Mouse (Mus musculus) gastrocnemius, adult 18-20 months (tissue): ENCODE measurements around the gene Rxfp2. TPM values are rescaled to one million over a fixed set of nuclear protein-coding genes. Genes with fewer than 3 reads are reported as not detected.

Experiments
- DNase-seq: peaks from one replicate; pipeline ENCODE4 v3.0.0; 2021; ENCODE audit warnings: low spot score
- total RNA-seq, 2 experiments: library from RNA; stranded (reverse); gene quantifications; 2 replicates each; pipeline ENCODE4 v1.2.3; 2021

Rxfp2 gene
- total RNA-seq, 2 experiments from 2014 or later: not detected

DNA sequence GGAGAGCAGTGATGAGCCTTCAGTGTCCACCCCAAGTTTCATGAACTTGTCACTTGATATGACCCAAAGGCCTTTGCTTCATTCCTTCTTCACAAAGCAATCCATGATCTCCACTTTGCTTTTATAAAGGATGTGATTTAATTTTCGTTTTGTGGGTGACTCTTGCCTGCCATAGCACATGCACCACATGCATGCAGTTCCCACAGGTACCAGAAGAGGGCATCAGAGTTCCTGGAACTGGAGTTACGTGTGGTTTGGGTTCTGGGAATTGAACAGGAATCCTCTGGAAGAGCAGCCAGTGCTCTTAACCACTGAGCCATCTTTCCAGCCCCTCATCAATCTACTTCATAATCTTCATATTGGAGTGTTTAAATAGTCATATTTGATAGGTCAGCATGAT is 26.1 kb downstream of the Rxfp2 start:
- no peak for DNase-seq

DNA sequence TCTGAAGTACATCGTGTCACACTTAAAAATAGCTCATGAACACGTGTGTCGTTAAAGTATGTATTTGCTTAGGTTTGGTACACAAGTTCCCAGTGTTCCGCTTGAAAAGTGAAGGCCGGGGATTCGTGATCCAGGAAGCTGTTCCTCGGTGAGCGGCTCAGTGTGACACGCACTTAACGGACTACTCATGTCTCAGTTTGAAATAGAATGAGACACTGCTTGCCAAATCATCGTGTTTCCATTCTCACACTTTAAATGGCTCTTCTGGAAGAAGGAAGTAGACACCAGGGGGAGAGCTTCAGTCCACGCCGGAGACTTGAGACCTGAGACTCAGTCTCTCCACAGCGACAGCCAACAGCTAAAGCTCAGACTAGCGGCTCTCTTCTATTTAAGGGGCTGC is 28.0 kb downstream of the Rxfp2 start:
- DNase-seq: no peak

DNA sequence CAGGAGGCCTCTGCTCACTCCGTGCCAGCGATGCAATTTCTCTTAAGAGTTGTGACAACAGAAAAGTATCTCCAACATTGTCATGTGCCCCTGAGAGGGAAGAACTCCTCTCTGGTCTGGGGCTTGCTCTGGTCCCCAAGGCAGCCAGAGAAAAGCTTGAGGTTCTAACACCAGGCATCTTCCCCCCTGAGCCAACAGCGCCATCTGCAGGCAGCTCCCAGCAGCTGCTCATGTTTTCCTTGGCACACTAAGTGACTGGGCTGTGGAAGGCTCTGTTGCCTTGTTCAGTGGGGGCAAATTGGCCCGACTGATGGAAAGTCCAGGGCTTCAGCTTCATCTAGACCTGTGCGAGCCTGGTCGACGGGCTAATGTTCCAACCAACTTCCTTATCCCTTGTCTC is 31.5 kb downstream of the Rxfp2 start:
- DNase-seq: peak; percentile 40

DNA sequence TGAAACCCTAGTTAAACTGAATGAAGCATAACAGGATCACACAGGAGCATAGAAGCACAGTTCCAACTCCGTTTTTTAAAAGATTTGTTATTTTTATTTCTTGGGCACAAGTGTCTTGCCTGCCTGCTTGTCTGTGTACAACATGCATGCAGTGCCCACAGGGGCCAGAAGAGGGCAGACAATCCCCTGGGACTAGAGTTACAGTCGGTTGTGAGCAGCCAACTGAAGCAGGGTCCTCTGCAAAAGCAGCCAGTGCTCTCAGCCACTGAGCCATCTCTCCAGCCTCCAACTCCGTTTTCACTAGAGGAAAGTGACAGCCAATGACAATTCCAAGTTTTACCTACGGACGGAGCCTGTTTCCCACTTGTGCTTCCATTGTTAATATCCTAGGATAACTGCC is 33.4 kb downstream of the Rxfp2 start:
- DNase-seq: peak; percentile 11

DNA sequence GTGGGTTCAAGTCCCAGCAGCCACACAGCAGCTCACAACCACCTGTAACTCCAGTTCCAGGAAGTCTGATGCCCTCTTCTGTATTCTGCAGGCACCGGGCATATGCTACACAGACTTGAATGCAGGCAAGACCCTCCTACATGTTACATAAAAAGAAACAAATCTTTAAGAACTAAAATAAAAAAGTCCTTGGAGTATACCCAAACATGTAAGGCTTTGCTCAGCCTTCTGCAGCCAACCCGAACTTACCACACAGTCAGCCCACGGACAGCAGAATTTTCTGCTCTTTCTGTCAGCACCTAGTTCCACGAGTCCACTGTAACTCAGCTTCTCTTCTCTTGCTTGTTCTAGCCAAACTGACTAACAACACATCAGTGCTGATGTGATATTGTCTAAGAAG is 34.8 kb downstream of the Rxfp2 start:
- DNase-seq: no peak

DNA sequence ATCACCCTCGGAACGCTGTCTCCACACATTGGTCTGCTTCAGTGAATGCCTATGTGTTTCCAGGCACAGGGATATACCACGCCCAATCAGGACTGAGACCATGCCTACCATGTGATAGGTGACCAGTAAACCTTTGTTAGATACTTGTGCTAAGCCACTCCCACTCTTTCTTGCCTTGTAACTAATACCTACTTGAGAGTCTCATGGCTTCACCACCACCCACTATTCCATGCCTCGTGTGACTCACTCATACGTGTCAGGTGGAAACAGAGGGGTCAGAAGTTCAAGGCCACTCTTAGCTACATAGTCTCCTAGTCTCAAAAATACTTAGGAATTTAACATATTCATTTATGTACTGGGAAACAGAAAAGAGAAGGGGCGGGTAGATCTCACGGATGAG is 35.5 kb downstream of the Rxfp2 start:
- DNase-seq: no peak

DNA sequence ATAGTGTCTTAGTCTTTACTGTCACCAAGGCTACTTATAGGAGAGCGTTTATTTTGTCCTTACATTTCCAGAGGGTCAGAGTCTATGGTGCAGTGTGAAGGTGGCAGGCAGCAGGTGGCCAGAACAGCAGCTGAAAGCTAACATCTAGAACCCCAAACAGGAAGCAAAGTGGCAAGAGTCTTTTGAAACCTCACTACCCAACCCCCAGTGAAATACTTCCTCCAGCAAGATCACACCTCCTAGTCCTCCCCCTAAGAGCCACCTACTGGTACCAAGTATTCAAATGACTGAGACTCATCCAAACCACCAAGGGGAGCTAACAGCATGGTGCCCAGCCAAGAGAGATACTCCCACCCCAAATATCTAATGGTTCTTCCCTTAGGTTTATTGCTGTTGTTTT is 36.8 kb downstream of the Rxfp2 start:
- no peak for DNase-seq

DNA sequence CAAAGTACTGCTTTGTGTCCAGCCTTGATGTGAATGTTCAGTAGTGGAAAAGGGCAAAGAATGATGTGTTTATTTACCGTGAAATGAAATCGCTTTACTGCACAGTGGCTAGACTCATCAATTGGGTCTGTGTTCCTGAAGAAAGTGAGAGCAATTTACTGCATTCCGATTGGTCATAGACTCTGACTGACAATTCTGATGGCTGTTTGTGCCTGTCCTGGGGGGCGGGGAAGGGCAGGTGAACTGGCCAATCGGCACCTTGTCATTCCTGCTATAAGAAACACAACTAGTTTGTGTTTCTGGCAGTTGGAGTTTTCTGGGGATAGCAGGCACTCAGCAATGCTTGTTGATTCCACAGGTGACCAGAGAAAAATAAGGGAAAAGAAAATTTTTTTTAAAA is 37.6 kb downstream of the Rxfp2 start:
- no peak for DNase-seq

DNA sequence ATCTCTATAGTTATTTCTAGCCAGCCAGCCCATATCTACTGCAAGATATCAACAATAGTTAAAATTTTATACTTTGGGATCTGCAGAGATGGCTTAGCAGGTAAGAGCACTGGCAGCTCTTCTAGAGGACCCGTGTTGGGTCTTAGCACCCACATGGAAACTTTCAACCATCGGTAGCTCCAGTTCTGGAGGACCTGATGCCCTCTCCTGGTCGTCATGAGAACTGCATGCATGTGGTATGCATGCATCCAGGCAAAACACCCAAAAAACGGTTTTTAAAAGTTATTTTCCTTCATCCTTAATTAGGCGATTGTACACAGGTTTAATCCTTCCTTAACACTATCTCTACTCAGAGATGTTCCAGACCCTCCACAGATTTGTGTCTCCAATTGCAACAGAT is 40.4 kb downstream of the Rxfp2 start:
- no peak for DNase-seq

DNA sequence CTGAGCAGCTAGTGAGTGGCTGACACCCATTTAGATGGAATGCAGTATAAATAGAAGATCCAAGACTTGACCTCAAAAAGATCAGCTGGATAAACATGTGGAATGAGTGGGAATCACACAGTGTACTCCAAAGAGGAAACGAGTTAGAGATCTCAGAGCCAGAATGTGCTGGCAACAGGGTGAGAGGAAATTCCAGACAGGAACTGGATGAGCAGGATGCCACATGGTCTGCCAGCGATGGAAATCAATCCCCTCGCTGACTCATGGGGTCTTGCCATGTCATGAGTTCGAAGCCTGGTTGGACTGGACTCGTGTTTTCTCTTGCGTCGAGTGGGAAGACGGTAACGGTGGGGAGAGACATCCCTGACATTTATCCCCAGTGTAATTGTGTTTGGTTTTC is 41.0 kb downstream of the Rxfp2 start:
- DNase-seq: peak; percentile 38

DNA sequence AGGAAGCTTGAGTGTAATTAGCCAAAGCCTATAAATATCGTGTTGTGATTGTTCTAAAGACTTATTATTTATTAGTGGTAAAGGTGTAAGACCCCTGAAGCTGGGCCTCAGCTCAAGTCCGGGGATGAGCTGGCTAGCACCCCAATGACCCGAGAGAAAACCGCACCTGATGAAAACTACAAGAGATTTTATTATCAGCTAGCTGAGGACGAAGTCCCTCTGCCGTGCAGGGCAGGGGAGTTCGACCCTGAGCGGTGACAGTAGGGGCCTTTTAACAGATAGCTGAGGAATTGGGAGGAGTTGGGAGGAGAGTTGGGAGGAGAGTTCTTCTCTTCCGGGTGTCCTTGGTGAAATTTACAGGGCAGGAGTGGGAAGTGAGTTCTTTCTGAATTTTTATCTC is 42.6 kb downstream of the Rxfp2 start:
- DNase-seq: no peak

DNA sequence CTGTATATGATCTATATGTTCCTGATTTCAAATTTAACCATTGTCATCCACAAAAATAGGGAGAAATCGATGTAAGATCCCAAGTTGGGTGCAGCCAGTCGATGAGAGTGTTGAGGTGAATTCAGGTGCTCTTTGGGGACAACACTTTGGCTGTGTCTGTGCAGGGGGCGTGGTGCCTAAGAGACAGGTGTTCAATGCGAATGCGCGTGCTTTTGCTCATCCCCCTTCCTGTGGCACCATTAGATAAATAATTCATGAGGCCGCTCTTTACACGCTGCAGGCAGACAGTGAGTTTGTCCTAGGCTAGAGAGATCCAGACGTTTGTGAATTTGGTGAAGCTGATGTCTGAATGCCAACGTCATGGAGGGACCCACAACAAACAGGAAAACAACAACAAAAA is 45.8 kb downstream of the Rxfp2 start:
- no peak for DNase-seq

DNA sequence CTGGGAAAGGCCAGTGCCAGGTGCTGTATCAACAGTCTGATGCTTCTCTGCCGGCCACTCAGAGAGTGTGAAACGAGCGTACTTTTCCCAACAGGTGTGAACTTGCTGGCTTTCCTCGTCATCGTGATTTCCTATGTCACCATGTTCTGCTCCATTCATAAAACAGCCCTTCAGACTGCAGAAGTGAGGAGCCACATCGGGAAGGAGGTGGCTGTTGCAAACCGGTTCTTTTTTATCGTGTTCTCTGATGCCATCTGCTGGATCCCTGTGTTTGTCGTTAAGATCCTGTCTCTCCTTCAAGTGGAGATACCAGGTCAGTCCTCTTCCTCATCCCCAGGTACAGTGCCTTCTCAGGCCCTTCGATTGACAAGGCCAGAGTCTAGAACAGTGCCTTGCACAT is 51.6 kb downstream of the Rxfp2 start:
- peak; percentile 25 for DNase-seq

DNA sequence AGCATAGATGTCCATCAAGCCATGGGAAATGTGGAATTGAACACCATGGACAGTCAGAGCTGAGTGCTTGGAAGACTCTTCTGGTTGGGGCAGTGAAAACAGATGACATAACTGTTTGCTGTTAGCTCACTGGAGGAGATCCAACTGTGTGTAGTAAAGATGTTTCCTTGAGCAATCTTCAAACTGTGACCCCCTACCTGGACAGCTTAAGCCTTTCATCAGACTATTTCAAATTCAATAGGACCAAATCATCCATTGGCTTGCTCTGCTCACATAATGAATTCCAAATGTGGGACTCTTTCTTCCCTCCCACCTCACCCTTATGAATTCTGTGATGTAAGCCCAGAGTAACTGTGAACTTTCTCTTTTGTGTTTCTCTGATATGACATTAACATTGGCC is 53.3 kb downstream of the Rxfp2 start:
- no peak for DNase-seq

DNA sequence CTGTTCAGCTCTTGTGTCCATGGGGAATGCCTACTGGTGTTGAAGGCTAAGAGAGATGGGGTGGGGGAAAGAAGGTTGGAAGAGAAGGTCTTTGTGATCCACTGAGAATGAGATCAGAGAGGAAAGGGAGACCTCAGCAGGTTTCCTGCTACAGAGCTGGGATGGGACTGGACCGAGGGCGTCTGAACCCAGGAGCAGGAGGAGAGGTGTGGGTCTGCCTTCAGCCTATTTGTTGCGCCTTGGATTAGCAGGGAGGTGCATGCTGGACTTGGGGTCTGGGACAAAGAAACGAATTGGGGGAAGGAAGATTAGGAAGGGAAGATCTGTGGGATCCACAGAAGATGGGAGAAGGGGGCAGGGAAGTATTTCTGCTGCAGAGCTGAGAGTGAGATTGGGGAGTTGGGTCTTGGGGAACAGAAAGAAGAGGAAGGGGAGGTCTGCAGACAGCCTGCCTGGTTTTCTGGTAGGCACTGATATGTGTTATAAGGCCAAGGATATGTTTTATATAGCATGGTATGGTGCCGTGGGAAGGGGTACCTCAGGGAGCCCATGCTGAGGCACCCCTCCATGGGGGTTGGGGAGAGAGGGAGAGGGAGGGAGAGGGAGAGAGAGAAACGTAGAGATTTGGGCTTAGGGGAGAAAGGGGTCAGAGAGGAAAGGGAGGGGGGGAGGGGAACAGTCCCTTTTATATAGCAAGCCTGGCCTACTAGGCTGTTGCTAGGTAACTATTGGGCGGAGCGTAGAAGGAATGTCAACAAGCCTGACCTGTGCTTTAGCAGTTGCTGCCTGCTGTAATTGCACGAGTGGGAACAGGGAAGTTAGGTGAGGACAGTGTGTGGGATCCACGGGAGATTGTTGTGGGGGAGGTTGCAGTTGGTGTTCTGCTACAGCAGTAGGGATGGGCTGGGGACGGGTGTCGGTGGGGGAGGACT is 61.7 kb downstream of the Rxfp2 start:
- no peak for DNase-seq

DNA sequence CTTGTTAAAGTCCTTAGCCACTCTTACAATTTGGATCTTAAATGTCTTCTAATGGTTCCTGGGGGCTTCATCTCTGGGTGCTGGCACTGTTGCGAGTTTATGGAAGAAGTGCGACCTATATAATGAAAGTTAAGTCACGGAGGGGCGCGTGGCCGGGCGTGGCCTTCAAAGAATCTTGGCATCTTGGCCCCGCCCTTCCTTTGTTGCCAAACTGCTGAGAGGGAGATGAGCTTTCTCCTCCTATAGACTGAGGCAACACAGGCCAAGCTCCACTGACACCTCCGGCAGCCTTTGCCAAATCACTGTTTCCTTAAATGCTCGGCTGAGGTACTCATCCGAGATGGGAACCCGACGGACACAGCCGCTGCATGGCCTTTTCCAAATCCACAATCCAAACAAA is 64.2 kb downstream of the Rxfp2 start:
- DNase-seq: no peak

DNA sequence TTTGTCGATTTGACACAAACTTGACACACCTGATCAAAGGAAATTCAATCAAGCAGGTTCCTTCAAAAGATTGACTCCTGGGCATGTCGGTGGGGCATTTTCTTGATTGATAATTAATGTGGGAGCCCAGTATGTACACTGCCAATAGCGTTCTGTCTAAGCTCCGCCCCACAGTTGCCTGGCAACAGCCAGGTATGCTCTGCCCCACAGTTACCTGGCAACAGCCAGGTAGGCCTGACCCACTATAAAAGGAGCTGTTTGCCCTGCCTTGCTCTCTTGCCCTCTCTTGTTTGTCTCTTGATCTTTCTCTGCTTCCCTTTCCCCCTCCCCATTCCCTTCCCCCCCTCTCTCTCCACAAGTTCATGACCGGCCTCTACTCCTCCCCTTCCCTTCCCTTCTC is 64.7 kb downstream of the Rxfp2 start:
- no peak for DNase-seq

DNA sequence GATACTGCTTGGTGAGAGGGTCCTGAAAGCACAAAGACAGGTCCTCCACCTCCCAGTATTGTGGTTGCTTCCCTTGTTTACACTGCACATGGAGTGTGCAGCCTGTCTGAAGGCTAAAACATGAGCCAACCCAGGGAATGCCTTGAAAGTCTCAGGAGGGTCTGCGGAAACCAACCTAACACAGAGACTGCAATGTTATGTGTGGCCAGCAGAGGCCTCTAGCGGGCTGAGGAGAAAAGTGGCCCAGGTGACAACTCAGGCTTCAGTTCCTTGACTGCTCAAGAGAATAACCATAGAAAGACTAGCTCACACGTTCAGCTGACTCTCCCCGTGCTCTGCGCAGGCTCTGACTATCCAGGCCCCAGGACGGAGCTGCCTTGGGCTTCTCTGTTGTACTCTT is 79.1 kb downstream of the Rxfp2 start:
- DNase-seq: peak; percentile 31

DNA sequence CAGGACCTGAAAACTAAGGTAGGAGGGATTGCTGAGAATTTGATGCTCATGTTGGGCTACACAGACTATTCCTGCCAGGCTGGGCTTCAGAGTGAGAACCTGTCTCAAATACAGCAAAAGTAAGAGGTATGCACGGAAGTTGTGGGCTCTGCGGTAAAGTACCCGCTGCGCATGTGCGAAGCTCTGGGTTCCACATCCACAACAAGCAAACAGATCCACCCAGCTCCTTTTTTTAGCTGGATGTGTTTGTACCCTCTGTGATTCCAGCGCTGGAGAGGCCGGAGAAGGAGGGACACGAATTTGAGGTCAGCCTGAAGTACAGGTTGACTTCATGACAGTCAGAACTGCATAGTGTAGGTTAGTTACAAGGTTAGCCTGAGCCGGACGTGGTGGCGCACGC is 80.3 kb downstream of the Rxfp2 start:
- DNase-seq: no peak

DNA sequence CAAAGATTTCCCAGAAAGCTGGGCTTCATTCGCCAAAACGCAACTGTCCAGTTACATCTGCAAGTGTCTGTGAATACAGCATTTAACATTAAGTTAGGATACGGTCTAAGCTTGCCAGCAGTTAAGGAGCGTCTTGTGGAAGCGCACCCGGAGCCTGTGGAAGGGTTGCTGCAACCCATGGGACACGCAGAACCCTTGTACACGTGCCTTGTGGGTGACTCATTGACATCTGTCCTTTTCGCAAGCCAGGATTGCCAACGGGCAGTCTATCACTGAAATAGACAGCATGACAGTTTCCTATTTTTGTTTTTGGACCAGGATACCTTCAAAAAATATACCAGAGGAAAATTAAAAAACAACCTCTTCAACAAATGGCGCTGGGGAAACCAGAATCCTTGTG is 83.3 kb downstream of the Rxfp2 start:
- DNase-seq: no peak

DNA sequence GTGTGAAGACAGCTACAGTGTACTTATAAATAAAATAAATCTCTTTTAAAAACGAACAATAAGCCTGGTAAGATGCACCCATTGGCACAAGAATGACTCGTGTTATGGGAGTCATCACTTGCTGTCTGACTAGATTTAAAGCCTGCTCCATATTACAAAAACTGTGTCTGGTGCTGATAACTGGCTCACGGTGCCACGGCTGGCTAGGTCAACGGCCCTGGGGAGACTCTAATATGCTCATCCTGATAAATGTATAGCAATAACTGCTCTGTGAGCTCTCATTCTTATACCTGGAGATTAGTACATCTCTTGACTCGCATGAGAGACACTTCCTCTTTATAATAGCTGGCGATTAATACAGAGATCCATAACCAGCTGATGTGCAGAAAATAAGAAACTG is 87.9 kb downstream of the Rxfp2 start:
- no peak for DNase-seq

DNA sequence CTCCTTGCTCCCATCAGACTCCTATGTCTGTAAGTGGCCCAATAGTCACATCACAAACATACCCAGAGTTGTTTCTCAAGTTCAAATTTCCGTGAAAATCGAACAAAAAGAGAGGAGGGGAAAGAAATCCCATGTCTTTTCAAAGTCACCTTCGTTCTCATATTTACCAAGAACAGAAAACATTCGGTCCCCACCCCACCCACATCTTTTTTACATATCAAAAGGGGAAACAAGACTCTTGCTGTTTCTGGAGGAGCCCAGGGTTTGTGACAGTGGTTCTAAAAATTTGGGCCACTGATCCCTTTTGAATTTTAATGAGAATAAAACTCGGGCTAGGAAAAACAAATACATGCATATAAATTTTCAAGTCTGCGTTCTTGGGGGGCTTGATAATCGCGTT is 92.8 kb downstream of the Rxfp2 start:
- no peak for DNase-seq

DNA sequence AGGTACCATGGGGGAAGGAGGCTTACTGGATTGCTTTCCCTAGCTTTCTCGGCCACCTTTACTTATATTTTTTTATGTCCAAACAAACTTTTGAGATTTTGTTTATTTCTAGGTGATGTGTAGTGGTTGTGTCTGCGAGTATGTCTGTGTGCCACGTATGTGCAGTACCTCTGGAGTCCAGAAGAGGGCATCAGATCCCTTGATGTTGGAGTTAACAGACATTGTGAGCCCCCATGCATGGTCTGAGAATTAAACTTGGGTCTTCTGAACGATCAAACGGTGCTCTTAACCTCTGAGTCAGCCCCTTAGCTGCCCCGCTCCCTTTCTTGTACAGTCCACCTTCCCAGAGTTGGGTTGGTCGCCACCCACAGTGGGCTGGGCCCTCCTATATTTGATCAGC is 95.5 kb downstream of the Rxfp2 start:
- no peak for DNase-seq

DNA sequence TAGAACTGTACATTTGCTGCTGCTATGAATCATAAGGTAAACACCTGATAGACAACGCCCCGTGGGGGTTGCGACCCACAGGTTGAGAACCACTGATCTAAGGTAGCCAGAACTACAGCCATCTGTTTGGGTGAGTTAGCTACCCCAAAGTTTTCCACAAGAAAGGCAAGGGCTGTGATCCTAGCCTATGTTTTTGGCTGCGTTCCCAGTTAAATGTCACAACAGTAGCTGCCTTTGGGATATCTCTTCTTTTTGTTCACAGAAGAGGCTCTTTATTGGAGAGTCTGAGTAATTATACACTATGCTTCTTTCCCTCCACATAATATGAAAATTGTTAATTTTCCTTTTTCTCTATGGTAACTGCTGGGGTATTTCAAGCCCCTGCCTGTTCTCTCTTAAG is 96.3 kb downstream of the Rxfp2 start:
- DNase-seq: no peak
